Mouse (Mus musculus) stomach, embryonic 16.5 days (tissue): ENCODE measurements around the gene Amh. TPM values are rescaled to one million over a fixed set of nuclear protein-coding genes. Genes with fewer than 3 reads are reported as not detected.
"Not testable (repeated sequence)": the region's sequence is repeated elsewhere in the genome, so short reads cannot be mapped to it uniquely, and the experiment has no call there.

ENCODE experiments used
- ATAC-seq: fragments of 200-750 bp; cut with Nextera tagmentation; 2 replicates; pipeline ENCODE4 v1.8.0; 2017; ENCODE audit warnings: moderate number of reproducible peaks, moderate TSS enrichment; ENCODE audit not compliant: insufficient read depth, low FRiP score
- H3K27ac ChIP-seq: fragments of 300-500 bp; sonication (generic); 2 replicates; pipeline ENCODE4 v1.5.1; 2014; ENCODE audit warnings: low read length
- H3K27me3 ChIP-seq: fragments of 300-500 bp; sonication (generic); 2 replicates; pipeline ENCODE4 v1.6.1; 2014; ENCODE audit warnings: low read length, control low read depth, mixed read lengths; ENCODE audit not compliant: control insufficient read depth, insufficient read depth
- H3K36me3 ChIP-seq: fragments of 300-500 bp; sonication (generic); 2 replicates; pipeline ENCODE4 v1.6.1; 2014; ENCODE audit warnings: low read length; ENCODE audit not compliant: control insufficient read depth, insufficient read depth
- H3K4me1 ChIP-seq: fragments of 300-500 bp; sonication (generic); 2 replicates; pipeline ENCODE4 v1.6.1; 2014; ENCODE audit warnings: low read length, control low read depth, mixed read lengths; ENCODE audit not compliant: control insufficient read depth, insufficient read depth
- H3K4me2 ChIP-seq: fragments of 300-500 bp; sonication (generic); 2 replicates; pipeline ENCODE4 v1.6.1; 2014; ENCODE audit warnings: low read depth, low read length, mixed read lengths
- H3K4me3 ChIP-seq: fragments of 300-500 bp; sonication (generic); replicated peaks from 2 replicates; pipeline ENCODE4 v1.5.1; 2014; ENCODE audit warnings: mild to moderate bottlenecking, low read length
- H3K9ac ChIP-seq: fragments of 300-500 bp; sonication (generic); 2 replicates; pipeline ENCODE4 v1.6.1; 2014; ENCODE audit warnings: low read length
- H3K9me3 ChIP-seq: fragments of 300-500 bp; sonication (generic); replicated peaks from 2 replicates; pipeline ENCODE4 v1.6.1; 2016; ENCODE audit warnings: low read length, control low read depth; ENCODE audit not compliant: control insufficient read depth
- WGBS: fragments of 180-500 bp; shearing (Covaris S2); extraction: QIAGEN DNeasy Blood & Tissue Kit; methylation state at CpG from one replicate; pipeline ENCODE4 v1.1.7; 2014; 5-methylcytosine and 5-hydroxymethylcytosine counted together
- polyA plus RNA-seq: library from polyadenylated mRNA; unstranded; fragments of >200 nt; fragmentation: Nextera tagmentation; extraction: Ambion mirVana; gene quantifications from 2 replicates; pipeline ENCODE4 v1.2.1, GENCODE M21; 2015

The Amh gene
- polyA plus RNA-seq, 1 experiment from 2014 or later, result not detected

- H3K4me3 ChIP-seq, result 0 out of 2 replicates have a peak overlapping the region, but pooled peaks have one; percentile 17
- H3K4me1 ChIP-seq, result peaks cover 21% of the 10 kb centered on the region
Observed at GRCm38 (mm10) chr10:80808985-80809632, 4.1 kb downstream of the Amh start.

GRCm38 (mm10) chr10:80810084-80810483 is 5.0 kb downstream of the Amh start:
- Histone ChIP-seq H3K4me1 (peaks cover 21% of the 10 kb centered on the region), H3K4me3 (no peak overlapping the region), H3K4me2 (no peak overlapping the region), H3K27me3 (peaks cover 3% of the 10 kb centered on the region; the same call in 1 of the 2 replicates), H3K36me3 (no peaks in the 10 kb centered on the region), H3K9me3 (no peaks in the 10 kb centered on the region), H3K9ac (no peak overlapping the region), H3K27ac (no peak overlapping the region)
- WGBS, result 9% methylated on average over 20 of the region's 20 CpGs
- ATAC-seq, result no peak

More at GRCm38 (mm10) chr10:80808985-80809632, 4.1 kb downstream of the Amh start:
- Histone ChIP-seq H3K4me2 (peak overlapping the region; percentile 19), H3K9me3 (no peaks in the 10 kb centered on the region), H3K9ac (peak overlapping the region; percentile 22), H3K27ac (no peak overlapping the region), H3K36me3 (peaks cover 8% of the 10 kb centered on the region; the same call in 1 of the 2 replicates), H3K27me3 (peaks cover 3% of the 10 kb centered on the region; the same call in 1 of the 2 replicates)
- 10% methylated on average over 18 of the region's 18 CpGs for WGBS
- no peak for ATAC-seq

DNA sequence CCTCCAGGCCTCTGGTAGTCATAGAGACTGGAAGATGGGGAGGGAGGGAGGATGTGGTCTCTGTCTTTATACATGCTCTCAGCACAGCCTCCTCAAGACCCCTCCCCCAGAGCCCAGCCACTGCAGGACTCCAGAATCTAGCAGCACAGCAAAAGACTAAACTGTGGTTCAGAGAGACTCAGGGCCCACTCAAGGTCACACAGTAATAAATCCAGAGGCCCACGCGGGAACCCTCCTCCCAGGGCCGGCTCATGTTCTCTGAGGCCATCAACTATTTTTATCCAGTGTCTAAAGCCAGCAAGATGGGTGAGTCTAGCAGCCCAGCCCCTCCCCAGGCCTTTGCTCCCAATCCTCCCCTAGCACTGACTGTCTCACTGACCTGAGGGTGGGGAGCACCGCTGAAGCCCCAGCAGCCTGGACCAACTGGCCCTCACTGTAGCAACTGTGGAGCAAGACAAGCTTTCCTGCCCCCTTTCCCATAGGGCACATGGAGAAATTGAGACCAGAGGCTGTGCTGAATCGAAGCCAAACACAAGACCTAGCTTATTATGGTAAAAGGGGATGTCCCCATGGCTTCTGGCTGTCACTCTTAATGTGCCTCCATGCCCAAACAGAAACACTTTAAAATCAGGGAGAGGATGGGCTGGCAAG is 7.5 kb downstream of the Amh start:
- WGBS, result 34% methylated on average over 5 of the region's 5 CpGs
- Histone ChIP-seq H3K27me3 (peaks cover 3% of the 10 kb centered on the region; the same call in 1 of the 2 replicates), H3K27ac (no peak overlapping the region), H3K4me3 (no peak overlapping the region), H3K36me3 (no peaks in the 10 kb centered on the region), H3K9me3 (no peaks in the 10 kb centered on the region), H3K9ac (peak overlapping the region; percentile 46; the same call in 1 of the 2 replicates), H3K4me2 (no peak overlapping the region), H3K4me1 (peaks cover 13% of the 10 kb centered on the region; the same call in 1 of the 2 replicates)
- ATAC-seq, result no peak

- WGBS, result 76% methylated on average over 4 of the region's 4 CpGs
- Histone ChIP-seq H3K9me3 (no peaks in the 10 kb centered on the region), H3K4me3 (no peak within 1 kb of the TSS), H3K36me3 (no peaks in the 10 kb centered on the region), H3K27ac (no peak within 1 kb of the TSS), H3K4me2 (no peak within 1 kb of the TSS), H3K9ac (peak within 1 kb of the TSS; percentile 46; the same call in 1 of the 2 replicates), H3K27me3 (peaks cover 3% of the 10 kb centered on the region; the same call in 1 of the 2 replicates), H3K4me1 (peaks cover 9% of the 10 kb centered on the region; the same call in 1 of the 2 replicates)
- no peak for ATAC-seq
Observed at GRCm38 (mm10) chr10:80813366-80813765, 8.3 kb downstream of the Amh start, which contains the start of gene Jsrp1. Gene Jsrp1, minus strand, starts transcription at chr10:80813498.

- 64% methylated on average over 7 of the region's 7 CpGs for WGBS
- Histone ChIP-seq H3K27me3 (peaks cover 3% of the 10 kb centered on the region; the same call in 1 of the 2 replicates), H3K9me3 (no peaks in the 10 kb centered on the region), H3K36me3 (no peaks in the 10 kb centered on the region), H3K4me3 (no peak overlapping the region), H3K9ac (no peak overlapping the region), H3K4me2 (no peak overlapping the region), H3K4me1 (peaks cover 5% of the 10 kb centered on the region; the same call in 1 of the 2 replicates), H3K27ac (no peak overlapping the region)
- ATAC-seq, result no peak
Observed at GRCm38 (mm10) chr10:80814800-80815199, 9.8 kb downstream of the Amh start.

DNA sequence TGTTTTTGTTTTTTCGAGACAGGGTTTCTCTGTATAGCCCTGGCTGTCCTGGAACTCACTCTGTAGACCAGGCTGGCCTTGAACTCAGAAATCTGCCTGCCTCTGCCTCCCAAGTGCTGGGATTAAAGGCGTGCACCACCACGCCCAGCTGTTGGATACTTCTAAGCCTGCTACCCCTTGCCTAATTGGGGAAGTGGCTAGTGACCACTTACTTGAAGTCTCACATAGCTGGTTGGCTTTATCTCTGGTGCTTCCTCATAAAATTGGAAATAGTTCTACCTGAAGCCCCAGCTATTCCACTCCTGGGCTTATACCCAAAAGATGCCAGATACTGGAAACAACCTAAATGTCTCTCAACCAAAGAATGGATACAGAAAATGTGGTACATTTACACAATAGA is 11.3 kb downstream of the Amh start:
- H3K4me1 ChIP-seq, H3K9ac ChIP-seq, H3K27ac ChIP-seq, H3K36me3 ChIP-seq, H3K9me3 ChIP-seq, H3K27me3 ChIP-seq, H3K4me2 ChIP-seq, ATAC-seq, H3K4me3 ChIP-seq: not testable (repeated sequence)
- WGBS, result 70% methylated on average over 3 of the region's 3 CpGs

DNA sequence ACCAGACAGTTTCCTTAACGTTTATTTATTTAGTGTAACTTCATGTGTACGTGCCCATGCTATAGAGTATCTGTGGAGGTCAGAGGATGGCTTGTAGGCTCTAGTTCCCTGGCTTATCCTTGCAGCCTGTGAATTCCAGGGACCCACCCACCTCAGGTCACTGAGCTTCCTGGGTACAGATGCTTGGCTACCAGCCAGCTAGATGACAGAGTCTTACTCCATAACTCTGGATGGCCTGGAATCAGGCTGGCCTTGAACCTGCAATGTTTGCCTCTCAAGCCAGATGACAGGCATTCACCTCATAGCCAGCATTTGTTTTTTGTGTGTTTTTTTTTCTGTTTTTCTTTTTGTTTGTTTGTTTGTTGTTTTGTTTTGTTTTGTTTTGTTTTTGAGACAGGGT is 12.1 kb downstream of the Amh start:
- Histone ChIP-seq H3K9me3 (no peaks in the 10 kb centered on the region), H3K36me3 (no peaks in the 10 kb centered on the region), H3K4me2 (no peak overlapping the region), H3K4me3 (no peak overlapping the region), H3K27ac (no peak overlapping the region), H3K9ac (no peak overlapping the region), H3K27me3 (no peaks in the 10 kb centered on the region), H3K4me1 (no peaks in the 10 kb centered on the region)
- no peak for ATAC-seq
- WGBS, result 53% methylated on average over 2 of the region's 2 CpGs

GRCm38 (mm10) chr10:80817955-80818354 is 12.9 kb downstream of the Amh start:
- not testable (repeated sequence) for H3K27me3 ChIP-seq, H3K9ac ChIP-seq, H3K4me1 ChIP-seq, H3K4me3 ChIP-seq, H3K9me3 ChIP-seq, H3K27ac ChIP-seq, H3K4me2 ChIP-seq, H3K36me3 ChIP-seq, ATAC-seq
- WGBS, result 83% methylated on average over 7 of the region's 7 CpGs

DNA sequence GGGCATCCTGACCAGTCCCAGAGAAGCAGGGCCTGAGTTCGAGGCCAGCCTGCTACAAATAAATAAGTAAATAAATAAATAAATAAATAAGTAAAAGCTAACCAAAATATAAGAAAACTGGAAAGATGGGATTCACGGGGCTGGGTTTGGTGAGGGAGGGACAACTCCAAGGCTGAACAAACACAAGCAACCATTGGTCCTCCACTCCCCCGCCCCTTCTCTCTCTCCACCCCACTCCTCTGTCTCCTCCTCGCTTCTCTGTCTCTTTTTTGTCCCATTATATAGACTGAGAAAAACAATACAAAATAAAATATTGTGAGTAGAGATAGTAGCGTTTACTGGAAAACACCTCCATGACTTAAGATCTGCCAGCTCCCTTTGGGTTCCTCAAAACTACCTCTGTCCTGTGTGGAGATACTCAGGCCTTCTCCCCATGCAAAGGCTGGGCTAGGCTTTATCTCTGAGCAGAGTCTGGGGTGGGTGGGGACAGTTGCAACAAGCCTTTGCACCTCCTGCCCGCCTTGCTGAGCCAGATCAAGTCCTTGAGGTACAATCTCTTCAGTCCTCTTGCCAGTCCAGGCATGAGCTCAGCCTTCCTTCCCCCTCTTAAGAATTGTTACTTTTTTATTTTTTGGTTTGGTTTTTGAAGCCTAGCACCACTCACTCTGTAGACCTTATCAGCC is 13.7 kb downstream of the Amh start:
- Histone ChIP-seq H3K4me3 (no peak overlapping the region), H3K4me2 (no peak overlapping the region), H3K27ac (peak overlapping the region; percentile 43; the same call in 1 of the 2 replicates), H3K36me3 (no peaks in the 10 kb centered on the region), H3K27me3 (no peaks in the 10 kb centered on the region), H3K4me1 (no peaks in the 10 kb centered on the region), H3K9me3 (no peaks in the 10 kb centered on the region), H3K9ac (no peak overlapping the region)
- 50% methylated on average over 6 of the region's 6 CpGs for WGBS
- ATAC-seq, result peak; percentile 74; the same call in 1 of the 2 replicates
